Mouse (Mus musculus) MEL-GATA-1-ER (cell line): ENCODE results near the gene Ppp1r12c.

Experiments
- DNase-seq: peaks from one replicate; pipeline ENCODE4 v3.0.0-alpha.2; 2012; ENCODE audit warnings: low read depth; ENCODE audit errors: extremely low read depth

The Ppp1r12c gene

GRCm38 (mm10) chr7:4437721-4438120 lies 63.8 kb downstream of the Ppp1r12c start:
- no peak for DNase-seq

- DNase-seq: no peak
Measured at GRCm38 (mm10) chr7:4432026-4432425, 69.5 kb downstream of the Ppp1r12c start.

- DNase-seq: peak; percentile 59
Measured at GRCm38 (mm10) chr7:4431548-4431947, 69.9 kb downstream of the Ppp1r12c start.
